Mouse (Mus musculus) adrenal gland, postnatal 25 days (tissue): ENCODE results near the gene Ensa. TPM values are rescaled to one million over a fixed set of nuclear protein-coding genes. Genes with fewer than 3 reads are reported as not detected.
"Not testable (repeated sequence)": the region's sequence is repeated elsewhere in the genome, so short reads cannot be mapped to it uniquely, and the experiment has no call there.

Source experiments
- DNase-seq: peaks from one replicate; pipeline ENCODE4 v3.0.0; 2021; ENCODE audit warnings: mixed read lengths
- total RNA-seq: library from RNA; stranded (reverse); gene quantifications from 2 replicates; pipeline ENCODE4 v1.2.3, GENCODE M21; 2021

The Ensa gene
- total RNA-seq, 1 experiment from 2014 or later, result 86.4 TPM

GRCm38 (mm10) chr3:95643097-95643496 lies 18.3 kb downstream of the Ensa start:
- DNase-seq, result no peak

DNA sequence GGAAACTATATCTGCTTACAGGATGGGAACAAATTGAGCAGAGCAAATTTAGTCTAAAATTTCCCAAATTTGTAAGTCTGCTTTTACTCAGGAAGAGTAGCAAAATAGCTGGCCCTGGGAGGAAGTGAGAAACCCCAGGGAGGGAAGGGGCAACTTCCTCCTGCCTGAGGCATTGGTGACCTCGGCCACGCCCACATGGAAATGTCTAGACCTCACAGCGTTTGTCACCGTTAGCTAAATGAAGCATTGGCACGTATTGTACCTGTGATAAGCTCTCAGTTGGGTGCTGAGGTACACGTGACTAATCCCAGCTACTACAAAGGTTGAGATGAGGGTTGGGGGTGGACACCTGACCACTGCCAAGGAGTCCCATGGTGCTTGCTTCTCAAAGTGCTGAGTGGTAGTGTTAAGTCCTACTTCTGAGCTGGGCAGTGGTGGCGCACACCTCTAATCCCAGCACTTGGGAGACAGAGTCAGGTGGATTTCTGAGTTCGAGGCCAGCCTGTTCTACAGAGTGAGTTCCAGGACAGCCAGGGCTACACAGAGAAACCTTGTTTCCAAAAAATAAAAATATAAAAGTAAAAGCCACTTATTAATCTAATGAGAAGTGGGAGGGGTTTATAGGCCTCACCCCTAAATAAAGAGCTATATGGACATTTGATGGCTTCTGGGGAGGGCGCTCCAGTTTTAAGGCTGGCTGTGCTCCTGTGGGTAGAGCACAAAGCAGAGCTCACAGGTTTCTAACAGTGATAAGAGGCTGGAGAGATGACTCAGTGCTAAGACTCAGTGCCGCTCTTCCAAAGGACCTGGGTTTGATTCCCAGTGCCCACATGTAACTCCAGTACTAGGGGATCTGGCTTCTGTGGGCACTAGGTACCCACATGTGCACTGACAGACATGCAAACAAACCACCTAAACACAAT lies 20.8 kb downstream of the Ensa start:
- DNase-seq, result no peak

GRCm38 (mm10) chr3:95648016-95648415 lies 23.2 kb downstream of the Ensa start:
- no peak for DNase-seq

- no peak for DNase-seq
These were observed 25.7 kb downstream of the Ensa start for GRCm38 (mm10) chr3:95650276-95651032.

GRCm38 (mm10) chr3:95651033-95651373 lies 26.2 kb downstream of the Ensa start:
- DNase-seq, result no peak

DNA sequence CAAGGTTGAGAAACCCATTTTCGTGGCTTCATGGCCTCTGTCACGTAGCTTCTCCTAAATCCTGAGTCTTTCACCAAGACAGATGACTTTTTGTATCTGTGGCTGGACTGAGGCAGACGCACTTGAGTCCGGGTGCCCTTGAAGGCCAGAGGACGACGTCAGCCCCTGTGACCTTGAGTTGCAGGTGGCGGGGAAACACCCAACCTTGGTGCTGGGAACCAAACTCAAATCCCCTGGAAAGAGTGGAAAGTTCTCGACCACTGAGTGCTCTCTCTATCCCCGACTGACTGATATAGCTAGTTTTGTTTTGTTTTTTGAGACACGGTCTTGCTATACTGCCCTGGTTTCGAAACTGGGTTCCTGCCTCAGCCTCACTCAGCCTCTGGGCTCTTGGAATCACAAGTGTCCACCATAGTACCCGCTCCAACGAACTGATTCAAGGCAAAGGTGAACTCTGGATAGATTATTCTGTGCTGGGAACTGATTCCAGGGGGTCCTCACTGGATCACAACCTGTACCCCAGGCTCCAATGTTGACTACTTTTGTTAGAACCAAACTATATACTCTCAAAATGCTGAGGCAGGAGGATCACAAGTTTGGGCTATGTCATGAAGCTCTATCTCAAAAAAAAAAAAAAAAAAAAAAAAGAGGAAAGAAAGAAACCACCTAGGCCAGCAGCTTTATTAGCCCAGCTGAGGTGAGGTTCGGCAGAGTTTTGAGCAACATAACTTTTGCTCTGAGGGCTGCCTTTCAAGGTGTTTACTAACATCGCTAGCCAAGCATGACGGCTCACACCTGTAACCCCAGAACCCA lies 26.8 kb downstream of the Ensa start:
- DNase-seq, result no peak

- DNase-seq, result no peak
These were observed 27.5 kb downstream of the Ensa start for GRCm38 (mm10) chr3:95652204-95652811.

DNA sequence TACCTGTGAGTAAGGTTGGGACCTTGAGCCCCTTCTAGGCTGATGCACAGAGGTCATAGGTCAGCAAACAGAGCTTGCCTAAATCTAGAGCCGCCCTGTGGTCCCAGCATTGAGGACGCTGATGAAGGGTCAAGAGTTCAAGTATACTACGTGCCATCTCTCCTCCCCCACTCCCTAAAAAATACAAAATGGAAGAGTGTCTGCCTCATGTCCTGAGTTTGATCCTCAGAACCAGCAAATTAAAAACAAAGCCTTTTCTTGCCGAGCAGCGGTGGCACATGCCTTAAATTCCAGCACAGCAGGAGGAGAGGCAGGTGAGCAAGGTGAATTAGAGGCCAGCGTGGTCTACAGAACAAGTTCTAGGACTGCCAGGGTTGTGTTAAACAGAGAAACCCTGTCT lies 28.1 kb downstream of the Ensa start:
- no peak for DNase-seq

- no peak for DNase-seq
These were observed 28.8 kb downstream of the Ensa start for GRCm38 (mm10) chr3:95653473-95654034.

- not testable (repeated sequence) for DNase-seq
These were observed 29.6 kb downstream of the Ensa start for GRCm38 (mm10) chr3:95654371-95654770.

GRCm38 (mm10) chr3:95655437-95655836 lies 30.6 kb downstream of the Ensa start:
- no peak for DNase-seq

DNA sequence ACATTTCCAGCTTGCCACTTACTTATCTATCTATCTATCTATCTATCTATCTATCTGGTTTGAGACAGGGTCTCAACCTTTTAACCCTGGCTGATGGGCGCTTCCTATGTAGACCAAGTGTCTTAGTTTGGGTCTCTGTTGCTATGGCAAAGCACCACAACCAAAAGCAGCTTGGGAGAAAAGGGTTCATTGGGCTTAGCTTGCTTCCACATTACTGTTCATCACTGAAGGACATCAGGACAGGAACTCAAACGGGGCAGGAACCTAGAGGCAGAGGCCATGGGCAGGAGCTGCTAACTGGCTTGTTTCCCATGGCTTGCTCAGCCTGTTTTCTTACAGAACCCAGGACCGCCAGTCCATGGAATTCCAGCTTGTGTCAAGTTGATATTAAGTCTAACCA lies 32.3 kb downstream of the Ensa start:
- no peak for DNase-seq

DNA sequence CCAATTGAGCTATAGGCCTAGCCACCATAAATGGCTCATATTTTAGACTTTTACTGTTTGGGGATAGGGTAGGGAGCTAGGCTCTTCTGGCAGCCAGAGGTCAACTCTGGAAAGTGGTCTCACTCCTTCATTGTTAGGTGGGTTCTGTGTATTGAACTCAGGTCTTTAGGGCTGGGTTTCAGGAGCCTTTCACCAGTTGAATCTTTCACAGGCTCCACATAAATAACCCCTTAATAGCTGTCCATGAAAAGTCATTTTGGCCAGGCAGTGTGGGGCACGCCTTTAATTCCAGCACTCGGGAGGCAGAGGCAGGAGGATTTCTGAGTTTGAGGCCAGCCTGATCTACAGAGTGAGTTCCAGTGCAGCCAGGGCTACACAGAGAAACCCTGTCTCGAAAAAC lies 32.9 kb downstream of the Ensa start:
- no peak for DNase-seq

- DNase-seq, result peak; percentile 96
These were observed 33.6 kb downstream of the Ensa start, which contains the start of gene Mcl1 for GRCm38 (mm10) chr3:95658236-95658867. Gene Mcl1, plus strand, starts transcription at chr3:95658788.

DNA sequence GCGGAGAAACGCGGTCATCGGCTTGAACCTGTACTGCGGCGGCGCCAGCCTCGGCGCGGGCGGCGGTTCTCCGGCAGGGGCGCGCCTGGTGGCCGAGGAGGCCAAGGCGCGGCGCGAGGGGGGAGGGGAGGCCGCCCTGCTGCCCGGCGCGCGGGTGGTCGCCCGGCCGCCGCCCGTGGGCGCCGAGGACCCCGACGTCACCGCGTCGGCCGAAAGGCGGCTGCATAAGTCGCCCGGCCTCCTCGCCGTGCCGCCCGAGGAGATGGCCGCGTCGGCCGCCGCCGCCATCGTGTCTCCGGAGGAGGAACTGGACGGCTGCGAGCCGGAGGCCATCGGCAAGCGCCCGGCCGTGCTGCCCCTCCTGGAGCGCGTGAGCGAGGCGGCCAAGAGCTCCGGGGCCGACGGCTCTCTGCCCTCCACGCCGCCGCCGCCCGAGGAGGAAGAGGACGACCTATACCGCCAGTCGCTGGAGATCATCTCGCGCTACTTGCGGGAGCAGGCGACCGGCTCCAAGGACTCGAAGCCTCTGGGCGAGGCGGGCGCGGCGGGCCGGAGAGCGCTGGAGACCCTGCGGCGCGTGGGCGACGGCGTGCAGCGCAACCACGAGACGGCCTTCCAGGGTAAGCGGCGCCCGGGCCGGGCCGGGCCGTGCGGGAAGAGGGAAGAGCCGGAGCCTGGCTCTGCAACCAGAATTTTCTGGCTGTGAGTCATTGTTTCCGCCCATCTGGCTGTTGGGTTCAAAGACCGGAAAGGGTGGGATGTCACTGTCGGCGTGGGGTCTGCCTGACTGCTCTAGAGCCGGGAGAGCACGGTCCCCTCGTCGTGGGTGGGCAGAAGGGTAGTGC lies 34.3 kb downstream of the Ensa start:
- DNase-seq, result peak; percentile 73

DNA sequence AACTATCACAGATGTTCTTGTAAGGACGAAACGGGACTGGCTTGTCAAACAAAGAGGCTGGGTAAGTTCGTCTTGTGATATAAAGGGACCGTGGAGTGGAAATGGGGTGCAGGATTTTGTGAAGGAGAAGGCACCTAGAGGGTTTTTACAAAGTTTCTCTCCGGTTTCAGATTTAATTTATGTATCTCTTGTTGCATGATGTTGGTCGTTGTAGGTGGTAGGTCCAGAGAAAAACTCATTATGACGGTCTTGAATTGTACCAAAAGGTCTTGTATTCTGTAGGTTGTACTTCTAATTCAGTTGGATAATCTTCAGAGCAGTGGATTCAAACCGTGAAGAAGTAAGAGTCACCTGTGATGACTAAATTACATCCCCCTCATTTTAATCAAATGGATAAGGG lies 35.2 kb downstream of the Ensa start:
- no peak for DNase-seq

DNA sequence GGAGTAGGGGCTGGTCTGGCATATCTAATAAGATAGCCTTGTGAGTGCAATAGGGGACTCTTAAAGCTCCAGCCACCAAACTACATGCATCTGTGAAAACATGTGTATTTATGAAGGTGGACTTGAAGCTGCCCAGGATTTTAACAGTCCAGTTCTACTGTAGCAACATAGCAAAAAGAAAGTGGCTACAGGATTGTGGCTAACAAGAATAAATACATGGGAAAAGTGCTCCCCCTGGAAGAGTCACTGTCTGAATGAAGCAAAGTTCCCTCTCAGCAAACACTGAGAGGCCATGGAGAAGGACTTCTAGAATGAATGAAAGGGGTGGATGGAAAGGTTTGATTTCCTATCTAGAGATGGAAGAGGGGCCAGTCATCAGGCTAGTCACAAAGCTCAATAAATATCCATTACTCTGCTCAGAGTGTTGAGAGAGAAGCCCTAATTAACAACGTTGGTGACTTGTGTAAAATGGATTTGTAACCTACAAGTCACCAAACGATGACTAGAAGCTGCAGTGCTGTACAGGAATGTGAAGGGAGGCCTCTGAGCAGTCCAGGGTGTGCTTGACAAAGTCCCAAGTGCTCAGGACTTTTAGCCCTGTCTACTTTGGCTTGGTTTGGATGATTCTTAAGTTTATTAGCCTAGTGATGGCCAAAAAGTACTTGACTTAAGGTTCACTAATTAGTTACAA lies 36.1 kb downstream of the Ensa start:
- no peak for DNase-seq

DNA sequence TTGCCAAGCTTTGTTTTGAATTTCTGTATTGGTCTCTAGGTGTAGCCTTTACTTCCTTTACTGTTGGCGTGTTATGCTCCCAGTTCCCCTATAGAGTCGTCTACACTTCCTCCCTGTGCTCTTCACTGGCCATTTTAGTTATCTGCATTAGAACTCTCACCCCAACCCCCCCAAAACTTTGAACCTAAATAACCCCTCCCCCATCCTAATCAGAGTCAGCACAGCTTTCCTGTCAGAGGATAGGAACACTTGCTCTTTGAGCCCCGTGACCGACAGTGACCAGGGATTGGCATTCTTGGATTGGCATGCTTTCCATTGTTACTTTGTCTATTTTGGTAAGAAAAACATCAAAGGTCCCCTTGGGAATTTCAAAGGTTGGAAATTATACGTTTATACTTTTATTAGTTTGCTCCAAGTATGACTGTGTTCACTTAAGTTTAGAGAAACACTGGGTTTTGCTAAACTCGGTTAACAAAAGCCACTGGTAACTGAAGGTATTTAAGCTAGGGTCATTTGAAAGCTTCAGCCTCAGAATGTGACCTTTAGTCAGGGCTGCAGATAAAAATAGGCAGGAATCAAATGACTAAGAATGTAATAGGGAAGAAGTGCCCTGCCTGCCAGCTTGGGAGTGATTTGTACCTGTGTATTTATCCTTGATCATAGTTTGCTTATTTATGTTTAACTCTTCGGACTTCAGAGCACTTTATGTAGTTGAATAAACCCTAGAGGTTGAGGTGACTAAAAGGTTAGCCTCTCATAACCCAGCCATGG lies 37.3 kb downstream of the Ensa start:
- no peak for DNase-seq
